Mouse (Mus musculus) ovary, adult 18-20 months (tissue): ENCODE measurements around the gene Ggt5.

Source experiments
- DNase-seq: peaks from one replicate; pipeline ENCODE4 v3.0.0; 2022; ENCODE audit warnings: low spot score, mixed read lengths

The Ggt5 gene

DNA sequence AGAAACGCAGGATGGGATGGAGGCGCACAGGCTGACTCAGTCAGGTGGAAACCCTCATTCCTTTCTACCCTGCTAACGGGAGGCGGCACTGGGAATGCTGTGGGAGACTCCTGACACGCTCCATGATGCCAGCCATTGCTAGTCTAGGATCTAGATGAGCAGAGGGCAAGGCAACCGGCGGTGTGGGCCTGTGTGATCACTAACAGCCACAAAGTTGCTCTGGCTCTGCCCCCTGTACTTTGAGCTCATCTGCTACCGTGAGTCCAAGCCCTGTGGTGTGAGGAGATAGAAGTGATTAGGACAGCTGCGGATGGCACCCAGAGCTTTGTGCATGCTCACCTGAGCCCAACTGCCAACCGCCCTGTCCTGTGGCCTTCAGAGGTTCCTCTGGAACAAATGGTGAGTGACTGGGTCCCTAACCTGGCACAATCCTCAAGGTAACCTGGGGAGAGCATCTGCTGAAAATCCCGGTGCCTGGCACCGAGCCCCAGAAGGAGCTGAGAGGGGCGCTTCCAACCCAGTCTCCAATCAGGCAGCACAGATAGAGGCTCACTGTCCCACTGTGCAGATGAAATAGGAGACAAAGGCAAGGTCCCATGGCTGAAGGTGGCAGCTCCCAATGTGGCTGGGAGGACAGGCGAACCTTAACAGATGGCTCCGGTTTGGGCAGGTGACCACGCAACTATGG, 62.4 kb downstream of the Ggt5 start:
- DNase-seq = no peak

DNA sequence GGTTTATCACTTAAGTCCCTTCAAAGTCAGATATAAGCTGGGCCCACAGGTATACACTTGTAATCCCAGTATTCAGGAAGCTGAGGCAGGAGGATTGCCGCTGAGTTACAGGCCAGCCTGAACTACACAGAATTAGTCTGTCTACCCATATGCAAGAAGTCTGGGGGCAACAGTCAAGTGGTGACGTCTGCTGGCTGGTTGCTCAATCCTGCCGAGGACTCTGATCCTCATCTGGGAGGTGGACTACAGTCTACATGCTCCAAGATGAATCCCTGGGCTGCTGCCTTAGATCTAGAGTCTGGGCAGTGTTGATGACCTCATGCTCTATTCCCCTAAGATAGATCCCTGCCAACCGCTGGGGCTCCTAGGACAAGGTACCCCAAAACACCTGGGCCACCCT, 64.9 kb downstream of the Ggt5 start:
- DNase-seq = no peak

DNA sequence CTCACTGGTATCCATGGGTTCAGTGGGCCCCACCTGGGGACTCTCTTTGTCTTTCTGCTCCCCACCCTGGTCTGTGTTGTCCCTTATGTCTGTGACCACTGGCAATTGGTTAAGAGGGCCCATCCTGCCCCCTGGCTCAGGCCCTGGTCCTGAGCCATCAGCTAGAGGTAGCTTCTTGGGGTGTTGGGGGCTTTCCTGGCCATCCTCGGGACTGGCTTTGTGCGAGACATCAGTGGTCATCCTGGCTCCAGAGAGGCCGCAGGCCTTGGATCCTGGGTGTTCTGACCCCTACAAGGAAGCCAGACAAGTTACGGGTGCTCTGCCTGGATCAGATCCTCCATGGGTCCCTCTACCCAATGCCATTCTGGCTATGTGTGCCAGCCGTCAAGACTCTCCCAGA, 68.0 kb downstream of the Ggt5 start:
- no peak for DNase-seq

DNA sequence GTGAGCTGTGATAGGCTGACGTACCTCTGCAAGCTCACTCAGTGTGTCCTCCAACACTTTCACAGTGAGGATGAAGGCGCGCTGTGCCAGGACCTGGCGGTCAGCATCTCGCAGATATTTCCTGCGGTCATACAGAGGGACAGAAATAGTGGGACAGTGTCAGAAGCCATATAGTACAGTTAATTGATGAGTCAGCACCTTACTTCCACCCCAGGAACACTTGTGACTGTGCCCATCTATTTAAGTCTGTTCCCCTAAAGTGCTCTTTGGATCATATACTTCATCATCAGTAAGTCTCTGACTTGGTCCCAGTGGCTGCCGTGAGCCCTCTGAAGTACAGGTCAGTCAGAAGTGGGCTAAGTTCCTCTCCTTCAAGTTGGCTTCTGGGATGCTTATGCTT, 68.6 kb downstream of the Ggt5 start:
- no peak for DNase-seq

DNA sequence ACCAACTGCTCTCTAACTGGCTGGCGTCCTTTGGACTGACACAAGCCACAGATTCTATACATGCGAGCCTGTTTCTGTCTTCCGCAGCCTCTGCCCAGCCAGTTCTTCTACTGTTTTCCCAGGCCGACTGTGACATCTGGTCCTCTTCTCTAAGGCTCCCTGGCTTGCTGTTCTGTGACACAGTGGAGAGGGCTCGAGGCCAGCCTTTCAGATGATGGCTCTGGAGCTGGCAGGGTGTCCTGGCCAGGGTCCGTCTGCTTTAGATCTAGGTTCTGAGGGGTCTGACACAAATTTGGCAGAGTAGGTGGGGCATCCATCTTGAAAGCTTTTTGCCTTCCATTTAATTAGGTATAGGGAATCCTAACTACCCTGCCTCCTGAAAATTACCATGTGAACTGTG, 72.2 kb downstream of the Ggt5 start:
- DNase-seq = no peak

DNA sequence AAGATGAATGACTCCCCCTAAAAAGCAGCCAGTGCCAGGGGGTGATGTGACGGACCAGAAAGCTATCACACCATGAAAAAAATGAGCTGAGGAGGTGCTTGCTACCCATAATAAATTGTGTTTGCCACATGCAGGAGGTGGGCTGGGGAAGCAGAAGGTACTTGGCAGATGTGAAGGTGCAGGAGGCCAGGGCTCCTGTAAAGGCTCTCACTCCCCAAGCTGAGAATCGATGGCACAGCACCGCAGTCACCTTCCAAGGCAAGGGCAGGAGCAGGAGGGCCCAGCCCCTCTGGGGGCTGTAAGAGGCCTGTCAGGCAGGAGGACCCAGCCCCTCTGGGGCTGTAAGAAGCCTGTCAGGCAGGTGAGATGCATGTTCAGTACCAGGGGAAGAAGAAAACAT, 72.7 kb downstream of the Ggt5 start:
- no peak for DNase-seq

DNA sequence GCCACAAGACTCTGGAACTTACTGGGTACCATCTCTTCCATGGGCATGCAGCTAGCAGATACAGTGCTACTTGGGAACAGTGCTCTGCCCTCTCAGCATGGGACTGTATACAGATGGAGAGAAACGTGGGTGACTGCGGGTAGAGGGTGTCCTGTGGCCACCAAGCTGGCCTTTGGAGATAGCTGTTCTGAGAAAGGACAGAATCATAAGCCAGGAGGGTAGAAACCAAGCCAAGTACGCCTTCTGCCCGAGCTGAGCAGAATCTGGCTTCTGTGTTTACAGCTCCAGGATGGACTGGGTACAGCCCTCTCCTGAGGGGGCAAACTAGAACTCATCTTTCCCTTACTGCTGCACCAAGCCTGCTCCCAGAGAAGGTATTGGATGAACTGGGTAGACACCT, 73.4 kb downstream of the Ggt5 start:
- DNase-seq = no peak

DNA sequence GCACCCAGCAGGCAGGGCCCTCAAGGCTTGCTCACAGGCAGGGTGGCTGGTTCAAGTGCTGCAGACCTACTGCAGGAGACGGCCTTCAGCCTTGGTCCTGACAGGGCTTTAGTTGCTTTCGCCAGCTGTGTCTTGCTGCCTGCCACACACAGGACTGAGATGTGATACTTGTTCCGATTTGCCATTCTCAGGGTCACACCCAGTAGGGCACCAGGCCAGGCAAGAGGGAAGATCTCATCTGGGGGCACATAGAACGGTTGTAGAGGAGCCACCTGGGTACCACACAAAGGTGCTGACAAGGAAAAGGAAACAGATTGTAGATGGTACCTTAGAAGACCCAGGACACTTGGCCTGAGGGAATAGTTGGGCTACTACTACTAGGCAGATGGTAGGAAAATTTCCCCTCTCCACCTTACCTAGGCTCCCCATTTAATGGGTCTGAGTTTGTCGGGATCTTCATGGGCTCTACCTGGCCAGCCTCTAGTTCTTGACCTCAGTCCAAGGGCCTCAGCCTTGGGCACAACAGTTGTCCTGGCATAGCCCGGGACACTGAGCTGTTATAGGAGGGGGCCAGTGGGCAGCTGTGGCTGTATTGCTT, 75.6 kb downstream of the Ggt5 start:
- no peak for DNase-seq

DNA sequence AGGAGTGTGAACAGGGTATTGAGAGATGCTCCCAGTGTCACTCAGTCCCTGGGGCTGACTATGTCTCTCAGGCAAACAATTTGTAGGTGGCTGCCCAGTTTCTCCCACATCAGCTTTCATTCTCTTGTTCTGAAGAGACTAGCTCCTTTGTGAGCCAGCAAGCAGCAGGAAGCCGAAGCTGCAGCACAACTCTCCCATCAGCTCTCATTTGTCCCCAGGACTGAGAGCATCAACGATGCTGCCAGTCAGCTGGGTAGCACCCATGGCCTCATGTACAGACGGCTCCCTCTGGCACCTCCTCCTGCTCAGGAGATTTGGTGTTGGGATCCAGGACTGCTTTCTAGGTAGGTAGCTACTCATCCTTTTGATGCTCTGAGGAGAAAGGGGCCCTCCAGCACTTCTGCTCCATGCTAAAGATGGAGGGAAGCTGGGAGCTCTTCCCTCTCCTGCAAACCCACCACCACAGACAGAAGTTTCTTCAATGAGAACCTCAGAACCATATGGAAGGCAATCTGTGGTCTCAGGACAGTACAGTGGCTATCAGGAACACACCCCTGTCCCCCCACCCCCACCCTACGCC, 77.4 kb downstream of the Ggt5 start:
- DNase-seq = no peak
